Mouse (Mus musculus) heart, postnatal 10 days (tissue): ENCODE measurements around the gene Fam114a2. TPM values are rescaled to one million over a fixed set of nuclear protein-coding genes. Genes with fewer than 3 reads are reported as not detected.

Experiments
- DNase-seq, 2 experiments: peaks; one replicate each; pipeline ENCODE4 v3.0.0; 2021
- intact Hi-C: fragments of 180-260 bp; cut with DNase I; formaldehyde crosslinking; loops from one replicate; pipeline ENCODE4 v1.15.1; 2025
- total RNA-seq, 2 experiments: library from RNA; stranded (reverse); gene quantifications; 2 replicates each; pipeline ENCODE4 v1.2.3; 2021

Fam114a2 gene
- total RNA-seq, 2 experiments from 2014 or later = 44.7 to 49.5 TPM

- intact Hi-C loops = no loop called here
- peak in 1 of 2 experiments; percentile 5 for DNase-seq
Measured at GRCm38 (mm10) chr11:57454421-57454820, 64.0 kb downstream of the Fam114a2 start.

GRCm38 (mm10) chr11:57445237-57445962 lies 73.0 kb downstream of the Fam114a2 start:
- DNase-seq = peak in 1 of 2 experiments; percentile 21
- intact Hi-C loops = no loop called here

DNA sequence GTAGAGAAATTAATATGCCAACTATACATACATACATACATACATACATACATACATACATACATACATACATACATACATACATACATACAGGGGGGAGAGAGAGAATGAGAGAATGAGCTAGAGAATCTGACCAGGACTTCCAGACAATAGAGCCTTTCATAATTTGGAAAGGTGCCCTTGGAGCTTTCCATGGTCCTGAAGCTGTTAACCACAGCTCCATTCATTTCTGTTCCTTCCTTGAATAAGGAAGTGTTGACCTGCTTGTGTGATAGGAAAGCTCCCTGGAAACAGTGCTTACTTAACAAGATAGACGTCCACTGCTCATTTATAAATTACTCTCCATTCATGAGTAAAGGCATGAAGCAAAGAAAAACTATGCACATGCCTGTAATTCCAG lies 84.3 kb downstream of the Fam114a2 start:
- intact Hi-C loops = no loop called here
- peak; percentile 64 to 81 for DNase-seq

Other genes with a start within 250 kb of the Fam114a2 start
- 10 to 100 TPM; 23.9 to 24.2 TPM for gene Mfap3, start within 50 bp of the Fam114a2 start, total RNA-seq
- gene Galnt10, start 126.8 kb upstream of the Fam114a2 start, total RNA-seq = 10 to 100 TPM; 12.2 to 13.0 TPM